Comparison of ENCODE assay signal across 8 mouse cellular contexts in genomic region chr17:35710705-35711347, GRCm38 (mm10). TPM values are rescaled to one million over a fixed set of nuclear protein-coding genes. Genes with fewer than 3 reads are reported as not detected.
DNase-seq lines count a peak whose midpoint lies in the region; ATAC-seq and TF ChIP-seq lines count a peak whose summit lies in the region.

No protein-coding gene starts in this region.

- intact Hi-C loops in left cerebral cortex, postnatal 4 days (cut with DNase I) = no loop called here
- intact Hi-C loops in left cerebral cortex, postnatal 25 days (cut with DNase I) = no loop called here

- no peak overlapping the region for H3K4me2 ChIP-seq in intestine, embryonic 15.5 days (replicated peaks)
- no peak overlapping the region for H3K4me2 ChIP-seq in midbrain, postnatal 0 days (ENCODE audit: low read depth, low read length, poor library complexity, severe bottlenecking)

- peaks cover 16% of the 10 kb centered on the region for H3K4me1 ChIP-seq in intestine, embryonic 15.5 days (replicated peaks)
- peaks cover 3% of the 10 kb centered on the region; the same call in 1 of the 2 replicates for H3K4me1 ChIP-seq in midbrain, postnatal 0 days (ENCODE audit: insufficient read depth, low read length)

- H3K4me3 ChIP-seq in intestine, embryonic 15.5 days (replicated peaks) = no peak overlapping the region
- H3K4me3 ChIP-seq in midbrain, postnatal 0 days (ENCODE audit: low read depth, low read length) = no peak overlapping the region

- 37% methylated on average over 8 of the region's 8 CpGs for WGBS in intestine, embryonic 15.5 days
- WGBS in midbrain, postnatal 0 days = 30% methylated on average over 8 of the region's 8 CpGs

- H3K9me3 ChIP-seq in intestine, embryonic 15.5 days = no peaks in the 10 kb centered on the region
- no peaks in the 10 kb centered on the region for H3K9me3 ChIP-seq in midbrain, postnatal 0 days (ENCODE audit: low read length)

- H3K9ac ChIP-seq in intestine, embryonic 15.5 days = no peak overlapping the region
- no peak overlapping the region for H3K9ac ChIP-seq in midbrain, postnatal 0 days (replicated peaks; ENCODE audit: low read length, poor library complexity, severe bottlenecking)

- no peaks in the 10 kb centered on the region for H3K36me3 ChIP-seq in intestine, embryonic 15.5 days
- H3K36me3 ChIP-seq in midbrain, postnatal 0 days (ENCODE audit: insufficient read depth, low read length) = no peaks in the 10 kb centered on the region

- H3K27me3 ChIP-seq in intestine, embryonic 15.5 days (replicated peaks) = no peaks in the 10 kb centered on the region
- H3K27me3 ChIP-seq in midbrain, postnatal 0 days (ENCODE audit: insufficient read depth, low read length) = no peaks in the 10 kb centered on the region

- H3K27ac ChIP-seq in intestine, embryonic 15.5 days = peak overlapping the region; percentile 51; the same call in 1 of the 2 replicates
- no peak overlapping the region for H3K27ac ChIP-seq in midbrain, postnatal 0 days (ENCODE audit: low read depth, low read length)

- no peak for TF ChIP-seq CTCF in midbrain, postnatal 0 days (IDR thresholded peaks at IDR 0.05)

- peak; percentile 69; the same call in 1 of the 2 replicates for ATAC-seq in intestine, embryonic 15.5 days
- no peak for ATAC-seq in midbrain, postnatal 0 days (ENCODE audit: low FRiP score)

- DNase-seq in left cerebral cortex, postnatal 4 days = peak; percentile 85
- no peak for DNase-seq in left cerebral cortex, postnatal 25 days (ENCODE audit: low spot score in 2 of 2)
- peak; percentile 66 for DNase-seq in embryo, embryonic 11 days
- peak; percentile 84 for DNase-seq in midbrain, postnatal 0 days (ENCODE audit: low spot score)
- no peak for DNase-seq in frontal cortex, adult 2 months (ENCODE audit: extremely low spot score in 1 of 2, low spot score in 1 of 2)
- DNase-seq in T-cell, adult 2 months (ENCODE audit: low spot score) = no peak
- no peak for DNase-seq in thymus, postnatal 0 days (ENCODE audit: low spot score)

RNA-seq across cellular contexts. Expression of gene Ddr1, which starts 6.4 kb away (rescaled TPM):
- total RNA-seq in left cerebral cortex, postnatal 4 days (2021) = 10 to 100 TPM; 42.6 to 50.1 TPM
- total RNA-seq in left cerebral cortex, postnatal 25 days (2021) = 10 to 100 TPM; 51.9 to 55.4 TPM
- 54.0 and 54.2 TPM in 2 replicates for polyA plus RNA-seq in intestine, embryonic 15.5 days (2015; fragmentation: Nextera tagmentation; extraction: Ambion mirVana)
- 82.8 and 100 TPM in 2 replicates for total RNA-seq in midbrain, postnatal 0 days (2014; rRNA removed)
- 48.5 and 49.3 TPM in 2 replicates for polyA plus RNA-seq in midbrain, postnatal 0 days (2015; fragmentation: Nextera tagmentation; extraction: Ambion mirVana)
- 46.6 and 46.8 TPM in 2 replicates for polyA plus RNA-seq in frontal cortex, adult 2 months (2012; rRNA removed)
- 33.7 and 33.8 TPM in 2 replicates for polyA plus RNA-seq in thymus, postnatal 0 days (2015; fragmentation: Nextera tagmentation; extraction: Ambion mirVana)

RNA-seq across cellular contexts. Expression of gene Gtf2h4, which starts 37.3 kb away (rescaled TPM):
- total RNA-seq in left cerebral cortex, postnatal 4 days (2021) = 10 to 100 TPM; 29.1 to 31.8 TPM
- total RNA-seq in left cerebral cortex, postnatal 25 days (2021) = 10 to 100 TPM; 27.7 to 28.9 TPM
- polyA plus RNA-seq in intestine, embryonic 15.5 days (2015; fragmentation: Nextera tagmentation; extraction: Ambion mirVana) = 43.8 TPM in 2 replicates
- 20.6 and 27.7 TPM in 2 replicates for total RNA-seq in midbrain, postnatal 0 days (2014; rRNA removed)
- polyA plus RNA-seq in midbrain, postnatal 0 days (2015; fragmentation: Nextera tagmentation; extraction: Ambion mirVana) = 17.8 and 18.4 TPM in 2 replicates
- polyA plus RNA-seq in frontal cortex, adult 2 months (2012; rRNA removed) = 26.2 and 26.6 TPM in 2 replicates
- 267 and 319 TPM in 2 replicates for polyA plus RNA-seq in thymus, postnatal 0 days (2015; fragmentation: Nextera tagmentation; extraction: Ambion mirVana)

RNA-seq across cellular contexts. Expression of gene Vars2, which starts 43.4 kb away (rescaled TPM):
- 10 to 100 TPM; 51.5 to 53.3 TPM for total RNA-seq in left cerebral cortex, postnatal 4 days (2021)
- 10 to 100 TPM; 31.1 to 32.6 TPM for total RNA-seq in left cerebral cortex, postnatal 25 days (2021)
- 18.3 and 18.9 TPM in 2 replicates for polyA plus RNA-seq in intestine, embryonic 15.5 days (2015; fragmentation: Nextera tagmentation; extraction: Ambion mirVana)
- total RNA-seq in midbrain, postnatal 0 days (2014; rRNA removed) = 43.0 and 49.2 TPM in 2 replicates
- 13.8 and 15.9 TPM in 2 replicates for polyA plus RNA-seq in midbrain, postnatal 0 days (2015; fragmentation: Nextera tagmentation; extraction: Ambion mirVana)
- polyA plus RNA-seq in frontal cortex, adult 2 months (2012; rRNA removed) = 34.1 and 36.7 TPM in 2 replicates
- 22.5 and 27.0 TPM in 2 replicates for polyA plus RNA-seq in thymus, postnatal 0 days (2015; fragmentation: Nextera tagmentation; extraction: Ambion mirVana)

Comparison
In these comparisons a context has a peak if more than half of its experiments do, and no peak if none do; other contexts are left out.
1. DNase-seq: peak in left cerebral cortex, postnatal 4 days (single experiment), embryo, embryonic 11 days (single experiment) and midbrain, postnatal 0 days (single experiment); none in left cerebral cortex, postnatal 25 days (0 of 2), frontal cortex, adult 2 months (0 of 2), T-cell, adult 2 months (single experiment) and thymus, postnatal 0 days (single experiment).